Mouse (Mus musculus): Measurements from ENCODE around the gene Hcn2.

GRCm38 (mm10) chr10:79735361-79735760 is 18.9 kb downstream of the Hcn2 start:
- no peak for TF ChIP-seq MAX (IDR thresholded peaks at IDR 0.05; ENCODE audit: low read length)
- TF ChIP-seq CTCF (conservative IDR thresholded peaks at IDR 0.05 in 1 of 2, IDR thresholded peaks at IDR 0.05 in 1 of 2; ENCODE audit: low read depth in 2 of 2, low read length in 2 of 2) = no peak
- no peak for TF ChIP-seq ZC3H11A (IDR thresholded peaks at IDR 0.05; ENCODE audit: low read depth, low read length)
- no peak for TF ChIP-seq JUND (conservative IDR thresholded peaks at IDR 0.05; ENCODE audit: low read depth, low read length)
- no peak for TF ChIP-seq CHD1 (IDR thresholded peaks at IDR 0.05; ENCODE audit: low read depth, low read length)
- TF ChIP-seq ZMIZ1 (IDR thresholded peaks at IDR 0.05; ENCODE audit: low read depth, low read length) = no peak

Measured in CH12.LX (cell line).